Mouse (Mus musculus): ENCODE measurements around the gene Lztfl1. TPM values are rescaled to one million over a fixed set of nuclear protein-coding genes. Genes with fewer than 3 reads are reported as not detected.

Lztfl1 gene
- polyA plus RNA-seq (2014; fragmentation: Illumina TruSeq; extraction: RNeasy Lipid Tissue Mini Kit (QIAGEN cat#74804); ENCODE audit: low read depth, low replicate concordance) = 693 TPM

DNA sequence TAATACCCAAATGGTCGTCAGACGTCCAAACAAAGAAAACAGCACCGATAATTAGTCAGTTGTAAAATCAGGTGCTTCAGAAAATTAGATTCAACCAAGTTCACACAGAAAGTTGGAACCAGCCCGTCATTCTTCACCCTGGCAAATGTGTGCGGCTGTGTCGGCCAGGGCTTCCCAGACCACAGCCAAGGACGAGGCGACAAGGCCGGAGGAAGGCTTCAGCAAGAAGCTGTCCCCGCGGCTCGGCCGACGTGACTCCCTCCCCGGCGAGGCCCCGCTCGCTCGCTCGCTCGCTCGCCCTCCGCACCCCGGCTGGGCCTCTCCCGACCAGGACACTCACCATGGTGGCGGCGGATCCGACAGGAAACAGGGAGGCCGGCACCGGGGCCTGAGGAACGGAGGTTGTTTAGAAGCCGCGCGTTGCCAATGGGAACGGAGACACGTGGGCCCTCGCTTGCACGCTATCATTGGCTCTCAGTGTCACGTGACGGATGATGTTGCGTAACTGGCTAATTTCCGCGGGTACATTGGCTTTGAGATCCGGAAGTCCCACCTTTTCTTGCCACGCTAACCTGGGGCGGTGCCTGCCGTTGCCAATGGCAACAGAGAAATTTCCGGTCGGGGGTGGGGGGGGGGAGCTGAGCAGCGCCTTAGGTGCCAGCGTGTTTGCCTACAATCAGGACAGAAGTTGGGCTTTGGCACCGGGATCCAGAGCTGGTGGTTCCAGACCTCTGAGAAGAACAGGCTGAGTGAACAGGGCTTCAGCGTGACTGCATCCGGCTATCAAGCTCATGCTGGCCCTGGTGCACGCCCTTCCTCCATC is at the start of gene Lztfl1:
Gene Lztfl1, minus strand, starts transcription at position 512 of the 823 bp plus-strand sequence.

GRCm38 (mm10) chr9:123678327-123679105 is 39.0 kb downstream of the Lztfl1 start, which contains the start of the genes Ccr9 and Slc6a20a:
Gene Ccr9 (plus strand): TSS chr9:123678439.
Gene Slc6a20a (minus strand): TSS chr9:123678885.

Other genes starting within 250 kb of the Lztfl1 start
- 19.3 TPM for gene Limd1, start 239.0 kb downstream of the Lztfl1 start, polyA plus RNA-seq (2014; fragmentation: Illumina TruSeq; extraction: RNeasy Lipid Tissue Mini Kit (QIAGEN cat#74804); ENCODE audit: low read depth, low replicate concordance)
- 29.8 TPM for gene Sacm1l, start 187.9 kb downstream of the Lztfl1 start, polyA plus RNA-seq (2014; fragmentation: Illumina TruSeq; extraction: RNeasy Lipid Tissue Mini Kit (QIAGEN cat#74804); ENCODE audit: low read depth, low replicate concordance)
- gene Slc6a20b, start 85.1 kb downstream of the Lztfl1 start, polyA plus RNA-seq (2014; fragmentation: Illumina TruSeq; extraction: RNeasy Lipid Tissue Mini Kit (QIAGEN cat#74804); ENCODE audit: low read depth, low replicate concordance) = 0.21 TPM
- gene Ccr9, start 39.3 kb downstream of the Lztfl1 start, polyA plus RNA-seq (2014; fragmentation: Illumina TruSeq; extraction: RNeasy Lipid Tissue Mini Kit (QIAGEN cat#74804); ENCODE audit: low read depth, low replicate concordance) = not detected
- gene Slc6a20a, start 38.8 kb downstream of the Lztfl1 start, polyA plus RNA-seq (2014; fragmentation: Illumina TruSeq; extraction: RNeasy Lipid Tissue Mini Kit (QIAGEN cat#74804); ENCODE audit: low read depth, low replicate concordance) = 1.6 TPM
- gene Cxcr6, start 88.8 kb upstream of the Lztfl1 start, polyA plus RNA-seq (2014; fragmentation: Illumina TruSeq; extraction: RNeasy Lipid Tissue Mini Kit (QIAGEN cat#74804); ENCODE audit: low read depth, low replicate concordance) = 0.38 TPM
- 41.4 TPM for gene Fyco1, start 134.2 kb upstream of the Lztfl1 start, polyA plus RNA-seq (2014; fragmentation: Illumina TruSeq; extraction: RNeasy Lipid Tissue Mini Kit (QIAGEN cat#74804); ENCODE audit: low read depth, low replicate concordance)
- 0.24 TPM for gene Xcr1, start 144.3 kb upstream of the Lztfl1 start, polyA plus RNA-seq (2014; fragmentation: Illumina TruSeq; extraction: RNeasy Lipid Tissue Mini Kit (QIAGEN cat#74804); ENCODE audit: low read depth, low replicate concordance)